Mouse (Mus musculus) lung, postnatal 0 days (tissue): Measurements from ENCODE around the gene Repin1.

Experiments
- CTCF ChIP-seq: IDR thresholded peaks from 2 replicates; pipeline ENCODE4 v1.5.1; 2016; ENCODE audit warnings: antibody characterized with exemption, mild to moderate bottlenecking
- EP300 ChIP-seq: IDR thresholded peaks from 2 replicates; pipeline ENCODE4 v1.6.1; 2016; ENCODE audit warnings: antibody characterized with exemption, mild to moderate bottlenecking, control low read depth

- TF ChIP-seq CTCF, result no peak
- TF ChIP-seq EP300, result no peak
These were observed 39.9 kb upstream of the Repin1 start for GRCm38 (mm10) chr6:48553819-48554218.
